Mouse (Mus musculus): ENCODE data around the gene Ms4a1.

GRCm38 (mm10) chr19:11276431-11276830, 10.4 kb upstream of the Ms4a1 start:
- no peak for TF ChIP-seq MAX (IDR thresholded peaks at IDR 0.05)
- TF ChIP-seq MYOD1 (IDR thresholded peaks at IDR 0.05; ENCODE audit: control insufficient read depth, insufficient read length, low read depth) = no peak
- no peak for TF ChIP-seq CTCF (IDR thresholded peaks at IDR 0.05; ENCODE audit: control insufficient read depth, insufficient read depth, insufficient read length)
- TF ChIP-seq USF1 (IDR thresholded peaks at IDR 0.05; ENCODE audit: low read depth) = no peak
- no peak for TF ChIP-seq MYOG (IDR thresholded peaks at IDR 0.05; ENCODE audit: control insufficient read depth, extremely low read depth, insufficient read length)
